In genomic region chr10:74994863-74995262, GRCm38 (mm10) we compare ENCODE assay signal across 11 mouse cellular contexts. TPM values are rescaled to one million over a fixed set of nuclear protein-coding genes. Genes with fewer than 3 reads are reported as not detected.
A peak's percentile ranks its signal among the peaks of the same experiment; 100 is the strongest.
DNase-seq lines count a peak whose midpoint lies in the region; ATAC-seq and TF ChIP-seq lines count a peak whose summit lies in the region.
"Had no signal": no experiment of that assay in that cellular context is flagged by ENCODE, and none has a peak within 500 bp of the region (broad histone marks: within the 10 kb centered on the region; RNA-seq: fewer than 3 reads in every experiment).

No protein-coding gene starts in this region.

- peaks cover 32% of the 10 kb centered on the region for H3K4me1 ChIP-seq in heart, embryonic 13.5 days
- peaks cover 24% of the 10 kb centered on the region for H3K4me1 ChIP-seq in embryonic facial prominence, embryonic 12.5 days
- peaks cover 37% of the 10 kb centered on the region for H3K4me1 ChIP-seq in hindbrain, embryonic 14.5 days (replicated peaks; ENCODE audit: control insufficient read depth, insufficient read depth, low read length)
- H3K4me1 ChIP-seq in midbrain, postnatal 0 days (ENCODE audit: insufficient read depth, low read length) = peaks cover 9% of the 10 kb centered on the region; the same call in 1 of the 2 replicates
- H3K4me1 ChIP-seq: liver, embryonic 15.5 days had no signal

- peaks cover 52% of the 10 kb centered on the region for H3K27me3 ChIP-seq in heart, embryonic 13.5 days (replicated peaks)
- H3K27me3 ChIP-seq in embryonic facial prominence, embryonic 12.5 days = 0 out of 2 replicates have a peak, but pooled peaks cover 3% of the 10 kb centered on the region
- no peaks in the 10 kb centered on the region for H3K27me3 ChIP-seq in hindbrain, embryonic 14.5 days (ENCODE audit: control insufficient read depth, insufficient read depth, low read length)
- no peaks in the 10 kb centered on the region for H3K27me3 ChIP-seq in midbrain, postnatal 0 days (ENCODE audit: insufficient read depth, low read length)

- TF ChIP-seq CTCF in midbrain, postnatal 0 days (IDR thresholded peaks at IDR 0.05) = no peak

- no peak overlapping the region; the same call in 1 of the 2 replicates for H3K9ac ChIP-seq in heart, embryonic 13.5 days
- no peak overlapping the region for H3K9ac ChIP-seq in embryonic facial prominence, embryonic 12.5 days
- H3K9ac ChIP-seq in hindbrain, embryonic 14.5 days = no peak overlapping the region
- H3K9ac ChIP-seq in midbrain, postnatal 0 days (replicated peaks; ENCODE audit: low read length, poor library complexity, severe bottlenecking) = no peak overlapping the region
- H3K9ac ChIP-seq: liver, embryonic 15.5 days had no signal

- H3K36me3 ChIP-seq in heart, embryonic 13.5 days = no peaks in the 10 kb centered on the region
- 0 out of 2 replicates have a peak, but pooled peaks cover 6% of the 10 kb centered on the region for H3K36me3 ChIP-seq in embryonic facial prominence, embryonic 12.5 days
- peaks cover 25% of the 10 kb centered on the region for H3K36me3 ChIP-seq in hindbrain, embryonic 14.5 days (replicated peaks; ENCODE audit: control insufficient read depth, insufficient read depth)
- H3K36me3 ChIP-seq in midbrain, postnatal 0 days (ENCODE audit: insufficient read depth, low read length) = peaks cover 30% of the 10 kb centered on the region
- H3K36me3 ChIP-seq: liver, embryonic 15.5 days had no signal

- peak overlapping the region; percentile 38; the same call in 1 of the 2 replicates for H3K4me3 ChIP-seq in heart, embryonic 13.5 days
- peak overlapping the region; percentile 31; the same call in 1 of the 2 replicates for H3K4me3 ChIP-seq in embryonic facial prominence, embryonic 12.5 days
- no peak overlapping the region for H3K4me3 ChIP-seq in hindbrain, embryonic 14.5 days (replicated peaks; ENCODE audit: low read length)
- no peak overlapping the region for H3K4me3 ChIP-seq in midbrain, postnatal 0 days (ENCODE audit: low read depth, low read length)
- H3K4me3 ChIP-seq: liver, embryonic 15.5 days had no signal

- intact Hi-C loops in heart, postnatal 36 days (cut with DNase I) = no loop called here

- H3K4me2 ChIP-seq in heart, embryonic 13.5 days = peak overlapping the region; percentile 68
- peak overlapping the region; percentile 56 for H3K4me2 ChIP-seq in embryonic facial prominence, embryonic 12.5 days (replicated peaks)
- H3K4me2 ChIP-seq in hindbrain, embryonic 14.5 days (replicated peaks) = peak overlapping the region; percentile 49; the same call in 1 of the 2 replicates
- no peak overlapping the region; the same call in 1 of the 2 replicates for H3K4me2 ChIP-seq in midbrain, postnatal 0 days (ENCODE audit: low read depth, low read length, poor library complexity, severe bottlenecking)
- H3K4me2 ChIP-seq: liver, embryonic 15.5 days had no signal

- DNase-seq in heart, postnatal 36 days = no peak
- no peak for DNase-seq in hindbrain, embryonic 14.5 days (ENCODE audit: low spot score)
- DNase-seq in midbrain, postnatal 0 days (ENCODE audit: low spot score) = no peak
- DNase-seq in adrenal gland, postnatal 10 days = no peak
- no peak for DNase-seq in layer of hippocampus, postnatal 10 days (ENCODE audit: low spot score in 2 of 2)
- DNase-seq in left cerebral cortex, adult 8-10 months (ENCODE audit: low spot score in 2 of 2) = no peak
- DNase-seq: gastrocnemius, postnatal 10 days had no signal

- H3K9me3 ChIP-seq in heart, embryonic 13.5 days = no peaks in the 10 kb centered on the region
- H3K9me3 ChIP-seq in embryonic facial prominence, embryonic 12.5 days = no peaks in the 10 kb centered on the region
- H3K9me3 ChIP-seq in hindbrain, embryonic 14.5 days (ENCODE audit: control insufficient read depth, low read length) = no peaks in the 10 kb centered on the region
- H3K9me3 ChIP-seq in midbrain, postnatal 0 days (ENCODE audit: low read length) = no peaks in the 10 kb centered on the region
- H3K9me3 ChIP-seq: liver, embryonic 15.5 days had no signal

- WGBS in heart, embryonic 13.5 days = 11% methylated on average over 5 of the region's 5 CpGs
- 9% methylated on average over 5 of the region's 5 CpGs for WGBS in embryonic facial prominence, embryonic 12.5 days
- WGBS in hindbrain, embryonic 14.5 days = 8% methylated on average over 5 of the region's 5 CpGs
- WGBS in midbrain, postnatal 0 days = 15% methylated on average over 5 of the region's 5 CpGs

- 0 out of 2 replicates have a peak overlapping the region, but pooled peaks have one; percentile 20 for H3K27ac ChIP-seq in heart, embryonic 13.5 days (replicated peaks)
- H3K27ac ChIP-seq in embryonic facial prominence, embryonic 12.5 days = no peak overlapping the region
- H3K27ac ChIP-seq in hindbrain, embryonic 14.5 days = peak overlapping the region; percentile 61; the same call in 1 of the 2 replicates
- H3K27ac ChIP-seq in midbrain, postnatal 0 days (ENCODE audit: low read depth, low read length) = peak overlapping the region; percentile 51; the same call in 1 of the 2 replicates
- H3K27ac ChIP-seq: liver, embryonic 15.5 days had no signal

- ATAC-seq in heart, embryonic 13.5 days (ENCODE audit: extremely low read depth, insufficient number of reproducible peaks, low FRiP score, low TSS enrichment) = no peak
- ATAC-seq in embryonic facial prominence, embryonic 12.5 days (ENCODE audit: insufficient number of reproducible peaks, insufficient read depth, low FRiP score, low TSS enrichment) = no peak
- peak; percentile 14; the same call in 1 of the 2 replicates for ATAC-seq in hindbrain, embryonic 14.5 days (ENCODE audit: low FRiP score)
- no peak for ATAC-seq in midbrain, postnatal 0 days (ENCODE audit: low FRiP score)

RNA-seq across cellular contexts. Expression of gene Gnaz, which starts 27.9 kb away (rescaled TPM):
- 1.3 and 1.6 TPM in 2 replicates for polyA plus RNA-seq in heart, embryonic 13.5 days (2015; fragmentation: Nextera tagmentation; extraction: Ambion mirVana)
- total RNA-seq in heart, postnatal 36 days (2021) = under 1 TPM; 0.43 to 0.58 TPM
- polyA plus RNA-seq in embryonic facial prominence, embryonic 12.5 days (2016; fragmentation: Nextera tagmentation; extraction: Ambion mirVana) = 5.2 and 6.0 TPM in 2 replicates
- 66.8 and 77.7 TPM in 2 replicates for polyA plus RNA-seq in hindbrain, embryonic 14.5 days (2014; fragmentation: Nextera tagmentation; extraction: Ambion mirVana)
- total RNA-seq in midbrain, postnatal 0 days (2014; rRNA removed) = 217 and 219 TPM in 2 replicates
- 132 and 133 TPM in 2 replicates for polyA plus RNA-seq in midbrain, postnatal 0 days (2015; fragmentation: Nextera tagmentation; extraction: Ambion mirVana)
- total RNA-seq in adrenal gland, postnatal 10 days (2021) = 1 to 10 TPM; 2.0 to 4.8 TPM
- 100 to 1,000 TPM; 137 to 144 TPM for total RNA-seq in layer of hippocampus, postnatal 10 days (2021)
- total RNA-seq in left cerebral cortex, adult 8-10 months (2022) = 100 to 1,000 TPM in 2 of 4 experiments, 10 to 100 TPM in 2; 93.3 to 104 (median 99.6) TPM

RNA-seq across cellular contexts. Expression of gene Rsph14, which starts 37.5 kb away (rescaled TPM):
- not detected in 2 replicates for polyA plus RNA-seq in heart, embryonic 13.5 days (2015; fragmentation: Nextera tagmentation; extraction: Ambion mirVana)
- not detected for total RNA-seq in heart, postnatal 36 days (2021)
- polyA plus RNA-seq in embryonic facial prominence, embryonic 12.5 days (2016; fragmentation: Nextera tagmentation; extraction: Ambion mirVana) = not detected in 2 replicates
- 0.20 and 0.50 TPM in 2 replicates for polyA plus RNA-seq in hindbrain, embryonic 14.5 days (2014; fragmentation: Nextera tagmentation; extraction: Ambion mirVana)
- 0.27 and 1.5 TPM in 2 replicates for total RNA-seq in midbrain, postnatal 0 days (2014; rRNA removed)
- polyA plus RNA-seq in midbrain, postnatal 0 days (2015; fragmentation: Nextera tagmentation; extraction: Ambion mirVana) = 0.43 and 1.2 TPM in 2 replicates
- total RNA-seq in adrenal gland, postnatal 10 days (2021) = under 1 TPM in 1 of 2 experiments, not detected in 1; 0.39 TPM
- total RNA-seq in layer of hippocampus, postnatal 10 days (2021) = 1 to 10 TPM in 1 of 2 experiments, under 1 TPM in 1; 0.50 to 1.1 TPM
- under 1 TPM; 0.41 to 0.88 (median 0.65) TPM for total RNA-seq in left cerebral cortex, adult 8-10 months (2022)
- total RNA-seq: CH12.LX; gastrocnemius, postnatal 10 days had no signal
- polyA plus RNA-seq: liver, embryonic 15.5 days had no signal

RNA-seq across cellular contexts. Expression of gene Rab36, which starts 42.0 kb away (rescaled TPM):
- 3.5 and 3.9 TPM in 2 replicates for polyA plus RNA-seq in heart, embryonic 13.5 days (2015; fragmentation: Nextera tagmentation; extraction: Ambion mirVana)
- under 1 TPM; 0.58 to 0.92 TPM for total RNA-seq in heart, postnatal 36 days (2021)
- 13.2 and 15.3 TPM in 2 replicates for polyA plus RNA-seq in embryonic facial prominence, embryonic 12.5 days (2016; fragmentation: Nextera tagmentation; extraction: Ambion mirVana)
- 14.5 and 17.0 TPM in 2 replicates for polyA plus RNA-seq in hindbrain, embryonic 14.5 days (2014; fragmentation: Nextera tagmentation; extraction: Ambion mirVana)
- total RNA-seq in midbrain, postnatal 0 days (2014; rRNA removed) = 15.5 and 18.1 TPM in 2 replicates
- polyA plus RNA-seq in midbrain, postnatal 0 days (2015; fragmentation: Nextera tagmentation; extraction: Ambion mirVana) = 28.4 and 30.9 TPM in 2 replicates
- total RNA-seq in adrenal gland, postnatal 10 days (2021) = 10 to 100 TPM in 1 of 2 experiments, 1 to 10 TPM in 1; 7.1 to 12.5 TPM
- 10 to 100 TPM; 31.4 to 40.3 TPM for total RNA-seq in layer of hippocampus, postnatal 10 days (2021)
- total RNA-seq in left cerebral cortex, adult 8-10 months (2022) = 10 to 100 TPM; 27.0 to 33.4 (median 28.7) TPM

Comparison
In these comparisons a context has a peak if more than half of its experiments do, and no peak if none do; other contexts are left out.
1. H3K4me3 ChIP-seq: peak in heart, embryonic 13.5 days (single experiment) and embryonic facial prominence, embryonic 12.5 days (single experiment); none in hindbrain, embryonic 14.5 days (single experiment) and midbrain, postnatal 0 days (single experiment).
2. RNA of gene Gnaz, which starts 27.9 kb away (total RNA-seq): 217 to 219 TPM in midbrain, postnatal 0 days, 137 to 144 TPM in layer of hippocampus, postnatal 10 days and 93.3 to 104 TPM in left cerebral cortex, adult 8-10 months; 2.0 to 4.8 TPM in adrenal gland, postnatal 10 days and 0.43 to 0.58 TPM in heart, postnatal 36 days; every median in the first group is over 10 times any median in the second.